Mouse (Mus musculus) forebrain, embryonic 16.5 days (tissue): ENCODE measurements around the gene Ei24. TPM values are rescaled to one million over a fixed set of nuclear protein-coding genes. Genes with fewer than 3 reads are reported as not detected.

ENCODE experiments used
- ATAC-seq: fragments of 200-750 bp; cut with Nextera tagmentation; 2 replicates; pipeline ENCODE4 v1.8.0; 2017; ENCODE audit warnings: mild to moderate bottlenecking, moderate library complexity
- H3K27ac ChIP-seq: fragments of 300-500 bp; sonication (generic); 2 replicates; pipeline ENCODE4 v1.5.1; 2014; ENCODE audit warnings: low read length, control low read depth
- H3K27me3 ChIP-seq: fragments of 300-500 bp; sonication (generic); replicated peaks from 2 replicates; pipeline ENCODE4 v1.6.1; 2014; ENCODE audit warnings: low read length; ENCODE audit not compliant: control insufficient read depth, insufficient read depth
- H3K36me3 ChIP-seq: fragments of 300-500 bp; sonication (generic); 2 replicates; pipeline ENCODE4 v1.6.1; 2014; ENCODE audit not compliant: control insufficient read depth, insufficient read depth
- H3K4me1 ChIP-seq: fragments of 300-500 bp; sonication (generic); replicated peaks from 2 replicates; pipeline ENCODE4 v1.6.1; 2014; ENCODE audit warnings: low read length; ENCODE audit not compliant: control insufficient read depth, insufficient read depth
- H3K4me2 ChIP-seq: fragments of 300-500 bp; sonication (generic); 2 replicates; pipeline ENCODE4 v1.6.1; 2014; ENCODE audit warnings: mild to moderate bottlenecking, low read length, control low read depth
- H3K4me3 ChIP-seq: fragments of 300-500 bp; sonication (generic); replicated peaks from 2 replicates; pipeline ENCODE4 v1.5.1; 2014; ENCODE audit warnings: mild to moderate bottlenecking, low read length, control low read depth
- H3K9ac ChIP-seq: fragments of 300-500 bp; sonication (generic); replicated peaks from 2 replicates; pipeline ENCODE4 v1.6.1; 2014; ENCODE audit warnings: low read depth, low read length, control low read depth
- H3K9me3 ChIP-seq: fragments of 300-500 bp; sonication (generic); 2 replicates; pipeline ENCODE4 v1.6.1; 2016; ENCODE audit warnings: low read length; ENCODE audit not compliant: control insufficient read depth
- WGBS: fragments of 180-500 bp; shearing (Covaris S2); extraction: QIAGEN DNeasy Blood & Tissue Kit; methylation state at CpG from one replicate; pipeline ENCODE4 v1.1.7; 2014; 5-methylcytosine and 5-hydroxymethylcytosine counted together
- polyA plus RNA-seq: library from polyadenylated mRNA; unstranded; fragments of >200 nt; fragmentation: Nextera tagmentation; extraction: Ambion mirVana; gene quantifications from 2 replicates; pipeline ENCODE4 v1.2.1, GENCODE M21; 2015

Ei24 gene
- polyA plus RNA-seq, 1 experiment from 2014 or later = 125 TPM

DNA sequence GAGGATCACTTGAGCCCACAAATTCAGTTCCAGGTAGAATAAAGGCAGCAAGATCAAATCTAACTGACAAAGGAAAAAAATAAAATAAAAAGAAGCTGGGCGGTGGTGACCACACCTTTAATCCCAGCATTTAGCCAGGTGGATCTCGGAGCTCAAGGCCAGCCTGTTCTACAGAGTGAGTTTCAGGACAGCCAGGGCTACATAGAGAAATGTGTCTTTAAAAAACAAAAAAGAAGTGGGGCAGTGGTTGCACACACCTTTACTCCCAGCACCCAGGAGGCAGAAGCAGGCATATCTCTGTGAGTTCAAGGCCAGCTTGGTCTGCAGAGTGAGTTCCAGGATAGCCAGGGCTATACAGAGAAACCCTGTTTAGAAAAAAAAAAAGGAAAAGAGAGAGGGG lies 4.8 kb upstream of the Ei24 start:
- WGBS = 89% methylated on average over 2 of the region's 2 CpGs

DNA sequence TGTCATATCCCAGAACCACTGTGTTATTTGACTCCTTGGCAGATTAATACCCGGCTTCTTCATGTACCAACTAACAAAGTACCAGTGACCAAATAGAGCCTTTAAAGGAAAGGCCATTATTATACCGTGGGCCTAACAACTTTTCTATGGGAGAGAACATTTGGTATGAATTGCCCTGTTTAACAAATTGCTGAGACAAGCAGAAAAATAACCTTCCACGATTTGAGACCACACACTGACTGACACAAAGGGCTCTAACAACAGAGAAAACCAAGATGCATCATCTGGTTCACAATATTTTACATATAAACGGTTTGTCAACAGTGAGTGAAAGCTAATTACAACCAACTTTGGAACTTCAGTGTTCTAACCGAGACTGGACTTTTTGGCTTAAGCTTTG lies 969 bp downstream of the Ei24 start:
- Histone ChIP-seq H3K4me1 (peaks cover 17% of the 10 kb centered on the region), H3K27ac (no peak overlapping the region; the same call in 1 of the 2 replicates), H3K36me3 (peaks cover 6% of the 10 kb centered on the region; the same call in 1 of the 2 replicates), H3K4me3 (peak overlapping the region; percentile 62), H3K9me3 (no peaks in the 10 kb centered on the region), H3K9ac (peak overlapping the region; percentile 83), H3K27me3 (no peaks in the 10 kb centered on the region), H3K4me2 (peak overlapping the region; percentile 82)
- ATAC-seq = no peak
- 12% methylated on average over 5 of the region's 5 CpGs for WGBS

More for the DNA sequence above, 4.8 kb upstream of the Ei24 start:
- H3K4me3 ChIP-seq = no peak overlapping the region
- H3K27ac ChIP-seq = no peak overlapping the region
- H3K4me2 ChIP-seq = no peak overlapping the region
- no peak overlapping the region for H3K9ac ChIP-seq
- no peak for ATAC-seq
- H3K27me3 ChIP-seq = no peaks in the 10 kb centered on the region
- no peaks in the 10 kb centered on the region for H3K4me1 ChIP-seq
- H3K36me3 ChIP-seq = no peaks in the 10 kb centered on the region
- no peaks in the 10 kb centered on the region for H3K9me3 ChIP-seq

DNA sequence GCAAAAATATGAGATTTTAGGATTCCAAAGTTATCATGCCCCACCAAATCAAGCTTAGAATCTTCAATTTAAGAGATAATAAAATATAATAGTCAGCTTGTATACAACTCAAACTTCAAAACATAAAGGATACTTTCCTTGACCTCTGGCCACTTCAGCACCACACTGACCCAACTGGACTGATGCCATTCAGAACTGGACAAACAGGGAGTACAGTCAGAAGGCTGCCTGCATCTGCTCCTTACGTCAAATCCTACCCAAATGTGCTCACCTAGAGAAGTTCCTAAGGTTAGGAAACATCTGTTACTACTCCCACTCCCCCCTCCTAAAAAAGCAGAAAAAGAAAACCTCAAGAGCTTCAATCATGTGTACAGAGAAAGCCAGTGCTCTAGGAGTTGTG lies 1.6 kb downstream of the Ei24 start:
- H3K27ac ChIP-seq = no peak overlapping the region
- peaks cover 17% of the 10 kb centered on the region for H3K4me1 ChIP-seq
- H3K36me3 ChIP-seq = peaks cover 9% of the 10 kb centered on the region
- no peaks in the 10 kb centered on the region for H3K9me3 ChIP-seq
- H3K4me2 ChIP-seq = peak overlapping the region; percentile 82
- WGBS = 82% methylated on average over 1 of the region's 1 CpGs
- H3K9ac ChIP-seq = no peak overlapping the region
- H3K4me3 ChIP-seq = no peak overlapping the region
- H3K27me3 ChIP-seq = no peaks in the 10 kb centered on the region
- no peak for ATAC-seq

DNA sequence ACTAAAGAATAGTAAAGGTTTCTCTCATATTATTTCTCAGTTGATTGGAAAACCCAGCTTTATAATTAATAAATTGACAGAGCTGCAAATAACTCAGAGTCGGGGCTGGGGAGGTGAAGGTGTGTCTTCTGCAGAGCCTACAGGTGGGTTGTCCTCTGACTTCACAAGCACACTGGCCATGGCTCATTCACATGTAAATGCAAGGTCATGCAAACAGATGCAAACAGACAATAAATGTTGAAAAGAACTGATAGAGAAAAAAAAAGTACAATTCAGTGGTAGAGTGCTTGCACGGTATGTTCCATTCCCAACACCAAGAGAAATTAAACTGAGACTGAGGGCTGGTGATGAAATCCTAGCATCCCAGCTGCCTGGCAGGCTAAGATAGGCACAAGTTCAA lies 2.7 kb downstream of the Ei24 start:
- Histone ChIP-seq H3K9me3 (no peaks in the 10 kb centered on the region), H3K4me2 (no peak overlapping the region), H3K27me3 (no peaks in the 10 kb centered on the region), H3K9ac (no peak overlapping the region), H3K36me3 (peaks cover 13% of the 10 kb centered on the region), H3K4me3 (no peak overlapping the region), H3K4me1 (peaks cover 17% of the 10 kb centered on the region), H3K27ac (no peak overlapping the region)
- 77% methylated on average over 2 of the region's 2 CpGs for WGBS
- no peak for ATAC-seq

DNA sequence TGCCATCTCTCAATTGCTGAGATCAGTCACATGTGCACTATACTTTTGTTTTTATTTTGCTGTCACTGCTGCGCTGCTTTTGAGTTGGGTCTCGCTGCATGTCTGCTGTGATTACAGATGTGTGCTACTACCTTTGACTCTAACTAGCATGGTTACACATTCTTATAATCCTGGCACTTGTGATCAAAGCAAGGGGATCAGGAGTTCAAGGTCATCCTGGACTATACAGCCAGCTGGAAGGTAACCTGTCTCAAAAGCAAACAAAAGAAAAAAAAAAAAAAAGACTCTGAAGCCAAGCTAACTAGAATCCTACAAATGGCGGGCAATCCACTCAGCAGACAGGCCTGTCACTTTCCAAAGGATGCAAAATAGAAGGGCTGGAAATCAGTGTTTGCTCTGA lies 5.0 kb downstream of the Ei24 start:
- Histone ChIP-seq H3K9me3 (no peaks in the 10 kb centered on the region), H3K36me3 (peaks cover 30% of the 10 kb centered on the region), H3K27me3 (no peaks in the 10 kb centered on the region), H3K4me2 (no peak overlapping the region), H3K4me3 (no peak overlapping the region), H3K27ac (no peak overlapping the region), H3K4me1 (peaks cover 17% of the 10 kb centered on the region), H3K9ac (no peak overlapping the region)
- 93% methylated on average over 3 of the region's 3 CpGs for WGBS
- no peak for ATAC-seq

DNA sequence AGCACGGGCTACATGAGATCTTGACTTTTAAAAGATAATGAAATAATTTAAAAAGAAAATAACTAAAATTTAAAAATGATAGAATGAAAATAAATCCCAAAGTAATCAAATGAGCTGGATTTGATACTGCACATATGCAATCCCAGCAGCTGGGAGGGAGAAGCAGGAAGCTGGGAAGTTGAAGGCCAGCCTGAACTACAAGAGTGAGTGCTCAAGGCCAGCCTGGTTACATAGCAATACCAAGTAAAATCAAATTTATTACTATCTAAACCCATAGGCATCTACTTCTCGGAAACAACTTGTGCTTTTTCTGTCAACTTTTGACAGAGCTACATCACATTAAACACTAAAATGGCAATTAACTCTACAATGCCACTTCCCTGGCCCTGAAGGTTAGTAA lies 13.3 kb downstream of the Ei24 start:
- Histone ChIP-seq H3K36me3 (peaks cover 54% of the 10 kb centered on the region), H3K27ac (no peak overlapping the region)

DNA sequence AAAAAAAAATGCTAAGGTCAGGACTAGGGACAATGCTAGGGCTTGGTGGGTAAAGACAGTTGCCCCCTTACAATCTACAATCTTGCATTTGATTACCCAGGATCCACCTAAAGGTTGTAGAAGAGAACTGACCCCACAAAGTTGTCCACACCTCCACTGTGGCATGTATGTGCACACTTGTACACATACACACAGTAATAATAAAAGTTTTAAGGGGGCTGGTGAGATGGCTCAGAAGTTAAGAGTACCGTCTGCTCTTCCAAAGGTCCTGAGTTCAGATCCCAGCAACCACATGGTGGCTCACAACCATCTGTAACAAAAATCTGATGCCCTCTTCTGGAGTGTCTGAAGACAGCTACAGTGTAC lies 28.2 kb downstream of the Ei24 start:
- no peak overlapping the region for H3K4me3 ChIP-seq

More for the DNA sequence above, 13.3 kb downstream of the Ei24 start:
- H3K9me3 ChIP-seq = no peaks in the 10 kb centered on the region
- no peak overlapping the region for H3K4me3 ChIP-seq
- H3K4me2 ChIP-seq = no peak overlapping the region
- H3K4me1 ChIP-seq = no peaks in the 10 kb centered on the region
- no peaks in the 10 kb centered on the region for H3K27me3 ChIP-seq
- 94% methylated on average over 2 of the region's 2 CpGs for WGBS
- no peak for ATAC-seq
- no peak overlapping the region for H3K9ac ChIP-seq

DNA sequence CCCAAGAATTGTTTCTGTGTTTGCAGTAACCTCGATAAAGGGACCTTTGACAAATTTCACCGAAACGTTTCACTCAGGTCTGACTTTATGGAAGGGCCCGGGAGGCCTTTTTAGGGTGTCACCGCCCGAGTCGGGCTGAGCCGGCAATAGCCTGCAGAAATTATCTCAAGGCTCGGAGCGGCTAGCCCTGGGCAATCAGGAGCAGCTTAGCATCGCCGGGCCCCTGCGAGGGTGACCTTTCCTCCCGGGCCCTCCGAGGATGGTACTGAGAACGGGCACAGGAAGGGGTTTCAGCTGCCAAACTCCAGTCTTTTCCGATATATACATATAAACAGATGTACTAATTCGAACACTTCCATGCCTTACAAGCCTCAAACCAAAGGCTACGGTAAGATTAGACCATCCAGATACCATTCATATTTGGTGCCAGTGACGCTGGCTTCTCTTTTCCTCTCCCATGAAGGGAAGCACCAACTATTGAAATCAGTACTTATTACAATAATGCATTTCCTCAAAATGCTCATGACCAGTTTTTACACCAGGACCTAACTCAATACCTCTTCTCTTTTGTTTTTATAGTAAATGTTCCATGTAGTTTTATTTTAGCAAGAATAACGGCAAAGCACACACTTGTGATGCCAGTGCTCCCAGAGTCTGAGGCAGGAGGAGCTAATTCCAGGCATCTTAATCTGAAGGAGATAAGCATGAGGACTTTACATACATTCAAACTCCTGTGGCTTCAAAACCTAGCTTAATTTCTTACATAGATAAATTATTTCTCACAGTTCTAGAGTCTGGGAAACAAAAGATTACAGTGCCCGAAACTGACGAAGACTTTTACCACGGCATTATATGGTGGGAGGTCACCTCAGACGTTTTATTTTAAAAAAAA lies 28.8 kb downstream of the Ei24 start:
- no peaks in the 10 kb centered on the region for H3K27me3 ChIP-seq
- peaks cover 16% of the 10 kb centered on the region for H3K4me1 ChIP-seq
- peak overlapping the region; percentile 84 for H3K27ac ChIP-seq
- peak overlapping the region; percentile 88 for H3K4me3 ChIP-seq
- H3K4me2 ChIP-seq = peak overlapping the region; percentile 80
- 13% methylated on average over 25 of the region's 25 CpGs for WGBS
- H3K9me3 ChIP-seq = no peaks in the 10 kb centered on the region
- peaks cover 4% of the 10 kb centered on the region for H3K36me3 ChIP-seq
- H3K9ac ChIP-seq = peak overlapping the region; percentile 75
- peak; percentile 1; the same call in 1 of the 2 replicates for ATAC-seq

More for the DNA sequence above, 28.2 kb downstream of the Ei24 start:
- Histone ChIP-seq H3K9ac (no peak overlapping the region), H3K9me3 (no peaks in the 10 kb centered on the region), H3K4me2 (peak overlapping the region; percentile 80; the same call in 1 of the 2 replicates), H3K27me3 (no peaks in the 10 kb centered on the region), H3K36me3 (peaks cover 2% of the 10 kb centered on the region), H3K27ac (no peak overlapping the region), H3K4me1 (peaks cover 16% of the 10 kb centered on the region)
- no peak for ATAC-seq
- WGBS = 93% methylated on average over 1 of the region's 1 CpGs

DNA sequence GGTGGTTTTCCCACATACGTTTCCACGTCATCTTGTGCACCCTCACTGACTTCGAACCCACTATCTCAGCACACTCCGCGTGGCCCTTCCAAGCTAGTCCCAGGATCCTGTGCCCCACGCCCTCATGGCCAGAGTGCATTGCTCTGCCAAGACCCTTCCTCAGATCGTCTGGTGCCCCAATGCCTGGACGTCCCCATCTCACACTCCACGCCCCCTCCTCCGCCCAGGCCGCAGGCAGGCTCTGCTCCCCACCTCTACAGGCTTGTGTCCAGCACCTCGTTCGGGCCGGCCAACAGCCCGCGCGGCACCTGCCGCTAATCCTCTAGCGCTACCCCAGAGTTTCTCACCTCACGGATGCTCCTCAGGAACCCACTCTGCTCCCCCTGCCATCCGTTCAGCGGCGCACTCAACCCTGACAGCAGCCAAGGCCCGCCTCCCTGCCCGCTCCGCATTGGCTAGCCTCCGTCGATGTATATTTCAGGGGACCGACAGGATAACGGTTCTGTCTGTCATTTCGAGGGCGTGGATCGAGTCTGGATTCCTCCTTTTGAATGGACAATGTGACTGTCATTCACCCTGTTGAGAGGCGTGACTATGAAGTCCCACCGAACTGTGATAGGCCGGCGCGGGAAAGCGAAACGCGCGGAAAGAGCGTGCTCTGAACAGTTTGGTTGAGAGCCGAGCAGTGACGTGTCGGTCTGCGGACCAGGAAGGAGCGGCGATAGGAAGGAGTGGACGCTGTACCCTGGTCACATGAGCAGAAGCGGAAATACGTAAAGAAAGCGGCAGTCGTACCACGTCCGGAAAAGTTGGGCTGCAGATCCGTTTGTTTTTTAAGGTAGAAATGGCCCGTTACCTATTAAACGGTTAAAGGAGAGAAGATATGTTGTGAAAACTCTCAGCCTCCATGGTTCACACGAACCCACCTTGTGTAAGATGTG lies 29.7 kb downstream of the Ei24 start, which contains the start of gene Stt3a:
Gene Stt3a (minus strand): TSS at position 477 of the 941 bp plus-strand sequence.
- H3K27ac ChIP-seq = peak within 1 kb of the TSS; percentile 84
- no peaks in the 10 kb centered on the region for H3K27me3 ChIP-seq
- peaks cover 10% of the 10 kb centered on the region for H3K36me3 ChIP-seq
- peaks cover 16% of the 10 kb centered on the region for H3K4me1 ChIP-seq
- peak; percentile 99 for ATAC-seq
- under 1% methylated on average over 60 of the region's 60 CpGs for WGBS
- peak within 1 kb of the TSS; percentile 75 for H3K9ac ChIP-seq
- peak within 1 kb of the TSS; percentile 88 for H3K4me2 ChIP-seq
- H3K4me3 ChIP-seq = peak within 1 kb of the TSS; percentile 88
- no peaks in the 10 kb centered on the region for H3K9me3 ChIP-seq
